Mouse (Mus musculus) kidney, postnatal 14 days (tissue): Measurements from ENCODE around the gene Iqcc.

Source experiments
- DNase-seq: peaks from one replicate; pipeline ENCODE4 v3.0.0; 2022; ENCODE audit warnings: mixed read lengths

The Iqcc gene

DNA sequence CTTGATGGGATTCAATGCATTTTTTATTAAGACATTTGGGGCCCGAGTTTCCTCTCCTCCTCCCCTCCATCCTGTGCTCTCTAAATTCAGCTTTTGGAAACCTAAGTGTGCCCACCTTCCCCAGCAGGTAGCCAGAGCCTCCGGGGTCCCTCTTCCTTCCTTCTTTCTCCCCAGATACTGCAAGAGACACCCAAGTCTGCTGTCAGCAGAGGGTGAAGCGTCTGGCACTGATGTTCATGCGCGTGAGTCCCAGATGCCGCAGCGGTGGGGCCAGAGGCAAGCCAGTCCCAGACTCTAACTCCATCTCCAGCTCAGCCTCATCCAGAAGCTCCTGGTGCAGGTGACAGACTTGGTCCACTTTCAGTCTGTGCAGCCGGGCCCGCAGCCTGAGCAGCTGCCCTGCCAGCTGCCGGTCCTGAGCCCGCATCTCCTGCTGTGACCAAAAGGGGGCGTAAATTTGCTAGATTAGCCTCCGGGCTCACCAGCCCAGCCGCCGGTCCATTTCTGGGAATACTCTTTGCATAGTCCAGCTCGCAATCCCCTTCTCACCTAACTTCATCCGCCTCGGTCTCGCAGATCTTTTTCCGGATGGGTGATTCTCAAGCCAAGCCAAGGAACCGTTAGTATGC lies 41.9 kb downstream of the Iqcc start:
- DNase-seq, result peak; percentile 84

DNA sequence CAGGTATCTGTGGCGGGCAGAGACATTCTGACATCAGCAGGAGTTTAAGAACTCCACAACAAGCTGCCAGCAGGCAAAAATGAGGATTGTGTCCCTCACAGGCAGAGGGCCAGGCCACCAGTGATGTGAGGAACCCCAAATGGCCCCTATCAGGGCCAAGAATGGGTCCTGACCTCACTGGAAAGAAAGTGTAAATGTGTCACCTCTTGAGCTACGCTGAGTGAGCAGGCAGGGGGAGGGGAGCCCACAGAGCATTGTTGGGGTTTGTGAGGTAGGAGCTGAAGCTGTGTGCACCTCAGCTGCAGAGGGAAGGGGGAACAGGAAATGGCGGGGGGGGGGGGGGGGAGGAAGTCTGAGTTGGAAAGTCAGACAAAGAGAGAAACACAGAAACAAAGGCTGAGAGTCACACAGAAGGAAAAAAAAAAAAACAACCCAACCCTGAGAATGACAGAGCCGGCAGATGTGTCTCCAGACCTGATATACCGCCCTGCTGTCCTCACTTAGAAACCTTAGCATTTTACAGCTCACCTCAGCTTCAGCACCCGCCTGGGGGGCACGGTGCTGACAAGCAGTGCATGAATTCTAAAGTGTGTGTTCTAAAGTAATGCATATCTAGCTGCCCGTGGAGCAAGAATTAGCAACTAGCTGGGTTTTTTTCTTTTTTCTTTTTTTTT lies 43.6 kb downstream of the Iqcc start:
- DNase-seq, result peak; percentile 53

DNA sequence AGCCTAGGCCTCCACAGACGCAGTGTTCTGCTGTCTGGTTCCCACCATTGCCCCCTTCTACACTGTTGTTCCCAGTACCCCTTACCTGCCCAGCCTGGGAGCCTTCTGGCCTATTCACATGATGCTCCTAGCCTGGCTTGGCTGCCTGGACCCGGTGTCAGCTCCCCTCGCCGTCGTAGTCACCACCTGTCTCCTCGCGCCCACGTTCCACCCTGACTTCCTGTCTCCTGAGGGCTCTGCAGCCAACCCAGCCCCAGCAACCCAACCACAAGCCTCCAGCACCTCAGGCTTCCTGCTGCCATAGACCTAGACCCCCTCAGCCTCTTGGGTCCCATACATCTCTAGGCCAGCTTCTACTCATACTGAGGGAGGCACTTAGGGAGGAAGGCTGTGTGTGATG lies 45.5 kb downstream of the Iqcc start, which contains the start of gene Lck:
Gene Lck (minus strand): TSS at position 212 of the 400 bp plus-strand sequence.
- DNase-seq, result peak; percentile 17

DNA sequence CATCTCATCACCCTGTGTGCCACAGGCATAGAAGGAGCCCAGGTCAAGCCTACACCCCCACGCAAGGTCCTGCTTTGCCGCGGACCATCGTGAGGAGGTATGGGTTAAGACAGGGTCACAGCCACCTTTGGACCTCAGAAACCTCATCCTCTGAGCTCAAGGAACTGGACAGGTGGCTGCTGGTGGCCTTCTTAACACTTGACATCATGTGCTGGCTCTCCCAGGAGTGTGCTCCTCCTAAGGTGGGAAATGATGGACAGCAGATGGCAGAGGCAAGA lies 45.9 kb downstream of the Iqcc start:
- no peak for DNase-seq

DNA sequence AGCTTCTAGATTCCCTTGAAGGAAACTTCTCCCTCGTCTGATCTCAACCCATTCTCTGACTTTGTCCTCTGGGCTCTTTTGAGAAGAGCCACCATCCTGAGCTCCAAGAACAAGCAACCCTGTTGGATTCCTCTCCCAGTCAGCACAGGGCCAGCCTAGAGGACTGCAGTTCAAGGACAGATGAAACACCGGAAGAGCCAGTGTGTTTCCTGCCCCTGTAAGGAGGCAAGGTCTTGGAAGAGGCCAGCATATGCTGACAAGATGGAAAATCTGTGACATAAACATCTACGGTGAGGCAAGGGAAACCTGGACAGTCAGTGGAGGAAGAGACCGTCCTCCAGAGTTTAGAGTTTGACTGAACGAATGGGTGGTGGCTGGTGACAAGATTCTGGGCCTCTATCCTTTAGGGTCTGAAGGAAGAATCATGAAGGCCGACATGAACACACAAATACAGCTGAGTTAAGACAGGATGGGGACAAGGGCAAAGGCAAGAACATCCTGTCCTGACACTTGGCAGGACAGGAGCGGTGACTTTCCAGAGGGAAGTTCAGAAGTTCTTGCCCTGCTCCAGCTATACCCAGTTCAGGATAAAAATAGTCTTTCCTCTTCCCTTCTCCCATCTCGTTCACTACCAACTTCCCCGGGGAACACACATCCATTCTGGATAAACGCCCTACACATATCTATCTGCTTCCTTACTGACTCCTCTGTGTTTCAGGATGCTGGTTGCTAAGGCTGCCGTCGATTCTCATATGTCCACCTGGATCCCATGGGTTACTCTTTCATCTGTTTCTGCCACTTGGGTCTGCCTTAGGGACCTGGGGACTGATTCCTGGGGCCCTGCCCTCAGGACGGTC lies 46.4 kb downstream of the Iqcc start:
- peak; percentile 55 for DNase-seq

DNA sequence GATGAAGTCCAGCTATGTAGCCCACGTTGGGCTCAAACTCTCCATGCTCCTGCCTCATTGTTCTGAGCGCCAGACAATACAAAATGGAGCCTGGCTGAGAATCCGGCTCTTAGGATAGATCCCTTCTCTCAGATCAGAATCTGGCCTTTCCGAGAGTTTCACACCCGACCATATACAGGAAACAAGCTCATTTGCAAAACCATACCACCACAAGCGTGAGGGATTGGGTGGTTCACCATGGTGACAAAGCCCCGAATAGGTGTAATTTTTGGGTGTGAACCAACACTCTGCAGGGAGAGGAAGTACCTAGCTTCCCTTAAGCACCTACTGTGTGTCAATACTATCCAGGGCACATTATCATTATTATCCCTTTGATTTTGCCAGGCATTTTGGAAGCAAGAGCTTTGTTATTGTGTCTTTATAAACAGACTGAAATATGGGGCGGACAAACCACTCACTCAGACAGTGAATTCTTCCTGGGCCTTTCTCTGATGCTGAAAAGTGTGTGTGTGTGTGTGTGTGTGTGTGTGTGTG lies 47.3 kb downstream of the Iqcc start:
- DNase-seq, result no peak

DNA sequence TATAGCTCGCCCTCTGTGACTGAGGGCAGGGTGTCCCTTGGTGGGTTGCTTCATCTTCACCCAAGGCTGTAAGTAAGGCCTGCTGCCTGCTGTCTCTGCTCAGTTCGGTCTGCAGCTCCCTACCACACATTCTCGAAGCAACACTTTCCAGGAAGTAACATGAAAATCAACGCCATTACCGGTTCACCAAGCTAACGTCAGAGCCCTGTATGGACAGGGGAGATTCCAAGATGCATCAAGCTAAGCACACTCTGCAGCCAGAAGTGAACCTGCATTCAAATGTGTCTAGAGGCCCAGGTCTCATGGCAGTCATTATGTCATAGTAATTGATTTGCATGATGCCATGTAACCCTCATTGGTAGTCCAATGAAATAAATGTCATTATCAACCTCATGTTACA lies 48.9 kb downstream of the Iqcc start:
- no peak for DNase-seq

DNA sequence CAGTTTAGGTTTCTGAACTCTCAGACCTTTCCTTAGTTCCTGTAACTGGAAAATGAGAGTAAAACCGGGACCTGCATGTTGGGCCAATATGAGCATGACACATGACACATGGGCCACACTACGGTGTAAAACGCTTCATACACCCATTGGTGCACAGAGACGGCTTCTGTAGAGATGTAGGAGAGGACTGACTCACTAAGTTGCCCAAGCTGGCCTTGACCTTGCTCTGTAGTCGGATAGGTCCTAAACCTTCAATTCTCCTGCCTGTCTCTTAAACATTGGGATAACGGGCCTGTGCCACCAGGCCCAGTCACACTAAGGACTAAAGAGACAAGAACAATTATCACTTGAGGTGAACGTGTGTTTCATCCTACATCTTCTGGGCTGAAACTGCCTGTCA lies 50.5 kb downstream of the Iqcc start:
- no peak for DNase-seq

DNA sequence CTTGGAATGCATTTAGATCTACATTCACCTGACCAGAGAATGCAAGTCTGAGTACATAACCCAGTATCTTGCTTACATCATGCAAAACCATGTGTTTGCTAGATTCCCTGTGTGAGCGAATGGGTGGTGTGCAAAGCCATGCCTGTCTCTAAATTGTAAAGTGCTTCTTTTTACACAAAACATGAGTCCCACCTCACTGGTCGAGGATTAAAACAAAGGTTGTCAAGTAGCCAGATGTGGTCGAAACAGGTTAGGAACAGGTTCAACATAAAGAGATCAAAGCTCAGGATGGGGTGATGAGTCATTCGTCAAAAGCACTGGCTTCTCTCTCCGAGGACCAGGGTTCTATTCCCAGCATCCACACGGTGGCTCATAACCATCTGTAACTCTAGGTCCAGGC lies 53.8 kb downstream of the Iqcc start:
- no peak for DNase-seq
